Mouse (Mus musculus): ENCODE measurements around the gene Camkmt.

DNA sequence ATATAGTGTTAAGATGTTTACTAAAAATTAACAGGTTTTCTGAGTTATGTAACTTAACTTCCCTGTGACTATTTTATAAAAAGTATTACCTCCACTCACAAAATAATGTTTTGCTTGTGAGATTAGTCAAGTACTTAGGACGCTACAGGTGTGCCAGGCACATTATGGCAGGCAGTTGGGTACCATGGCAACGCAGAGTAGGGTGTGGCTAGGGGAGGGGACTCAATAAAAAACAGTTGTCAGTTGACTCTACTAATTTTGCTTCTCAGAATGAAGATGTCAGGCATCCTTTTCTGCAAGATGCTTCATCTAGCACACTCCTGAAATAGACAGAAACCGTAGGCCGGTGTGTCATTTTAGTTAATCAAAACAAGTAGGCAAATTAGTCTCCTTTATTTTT, 310.4 kb downstream of the Camkmt start:
- TF ChIP-seq CTCF (IDR thresholded peaks at IDR 0.05; ENCODE audit: low read depth) (no peak), EP300 (IDR thresholded peaks at IDR 0.05; ENCODE audit: low read depth) (no peak)
